In the genomic region with DNA sequence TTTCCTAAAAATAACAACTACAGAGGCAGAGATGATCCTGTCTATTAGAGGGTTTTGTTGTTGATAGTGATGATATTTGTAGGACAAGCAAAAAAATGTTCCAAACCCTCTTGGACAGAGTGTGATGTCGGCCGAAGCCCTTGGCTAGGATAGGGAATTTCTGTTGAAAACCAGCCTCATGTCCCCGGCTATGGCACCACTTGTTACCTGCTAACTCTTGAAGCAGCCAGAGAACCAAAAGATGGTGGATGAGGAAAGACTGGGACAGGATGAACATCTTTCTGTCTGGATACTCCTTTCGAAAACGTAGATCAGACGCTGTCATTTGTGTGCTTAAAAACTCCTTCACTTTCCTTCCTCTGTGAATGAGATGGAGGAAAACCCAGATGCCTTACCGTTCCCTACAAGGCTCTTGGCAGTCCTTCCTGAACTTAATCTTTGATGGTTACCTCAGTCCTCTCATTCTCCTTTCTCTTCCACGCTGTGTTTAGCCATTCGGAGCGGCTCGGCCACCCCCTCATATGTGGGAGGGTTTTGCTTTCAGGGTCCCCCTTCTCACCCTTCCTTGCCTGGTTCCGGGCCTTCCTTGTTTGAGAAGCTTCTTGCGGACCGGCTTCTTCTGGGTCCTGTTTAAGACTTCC, we compare ENCODE assay signal across 8 mouse cellular contexts. TPM values are rescaled to one million over a fixed set of nuclear protein-coding genes. Genes with fewer than 3 reads are reported as not detected.
DNase-seq lines count a peak whose midpoint lies in the region; ATAC-seq and TF ChIP-seq lines count a peak whose summit lies in the region.

No protein-coding gene starts in this region.

- H3K4me2 ChIP-seq in kidney, postnatal 0 days (ENCODE audit: low read length) = peak overlapping the region; percentile 93
- H3K4me2 ChIP-seq in hindbrain, embryonic 15.5 days = peak overlapping the region; percentile 87
- peak overlapping the region; percentile 80 for H3K4me2 ChIP-seq in midbrain, embryonic 15.5 days

- H3K4me1 ChIP-seq in kidney, postnatal 0 days (replicated peaks; ENCODE audit: insufficient read depth, low read length) = peaks cover 13% of the 10 kb centered on the region
- peaks cover 8% of the 10 kb centered on the region; the same call in 1 of the 2 replicates for H3K4me1 ChIP-seq in cortical plate, adult 2 months (ENCODE audit: control insufficient read depth, insufficient read depth, low read length)
- H3K4me1 ChIP-seq in hindbrain, embryonic 15.5 days (replicated peaks) = peaks cover 51% of the 10 kb centered on the region
- H3K4me1 ChIP-seq in midbrain, embryonic 15.5 days = peaks cover 43% of the 10 kb centered on the region
- H3K4me1 ChIP-seq in thymus, adult 2 months (replicated peaks; ENCODE audit: control insufficient read depth, insufficient read depth, low read length) = peaks cover 15% of the 10 kb centered on the region

- peak; percentile 33 for DNase-seq in kidney, postnatal 0 days (ENCODE audit: low spot score)
- no peak for DNase-seq in kidney, adult 8-10 months
- no peak for DNase-seq in right cerebral cortex, postnatal 14 days
- DNase-seq in thymus, adult 2 months = no peak
- no peak for DNase-seq in adrenal gland, adult 8-10 months

- H3K9me3 ChIP-seq in kidney, postnatal 0 days (replicated peaks; ENCODE audit: low read length) = no peaks in the 10 kb centered on the region
- no peaks in the 10 kb centered on the region for H3K9me3 ChIP-seq in hindbrain, embryonic 15.5 days
- no peaks in the 10 kb centered on the region for H3K9me3 ChIP-seq in midbrain, embryonic 15.5 days

- H3K4me3 ChIP-seq in kidney, postnatal 0 days (replicated peaks; ENCODE audit: low read depth, low read length) = peak overlapping the region; percentile 88
- H3K4me3 ChIP-seq in cortical plate, adult 2 months (ENCODE audit: insufficient read depth, low read length) = peak overlapping the region; percentile 49
- H3K4me3 ChIP-seq in hindbrain, embryonic 15.5 days = peak overlapping the region; percentile 84
- H3K4me3 ChIP-seq in midbrain, embryonic 15.5 days = peak overlapping the region; percentile 70
- no peak overlapping the region; the same call in 1 of the 2 replicates for H3K4me3 ChIP-seq in thymus, adult 2 months (ENCODE audit: control insufficient read depth, insufficient read depth, low read length)

- TF ChIP-seq POLR2A in cortical plate, adult 2 months (IDR thresholded peaks at IDR 0.05; ENCODE audit: extremely low read depth, insufficient read depth, low read length) = no peak
- TF ChIP-seq POLR2A in thymus, adult 2 months (IDR thresholded peaks at IDR 0.05; ENCODE audit: control insufficient read depth, extremely low read depth, insufficient read depth, low read length, poor library complexity) = no peak

- no peak overlapping the region for H3K27ac ChIP-seq in kidney, postnatal 0 days
- no peak overlapping the region for H3K27ac ChIP-seq in cortical plate, adult 2 months (ENCODE audit: insufficient read depth, low read length)
- H3K27ac ChIP-seq in hindbrain, embryonic 15.5 days (replicated peaks) = 0 out of 2 replicates have a peak overlapping the region, but pooled peaks have one; percentile 89
- H3K27ac ChIP-seq in midbrain, embryonic 15.5 days = no peak overlapping the region
- no peak overlapping the region for H3K27ac ChIP-seq in thymus, adult 2 months (ENCODE audit: control insufficient read depth, insufficient read depth, low read length)

- ATAC-seq in kidney, postnatal 0 days (replicated peaks; ENCODE audit: low FRiP score, low read depth) = no peak
- no peak for ATAC-seq in hindbrain, embryonic 15.5 days (ENCODE audit: low FRiP score, low read depth)
- ATAC-seq in midbrain, embryonic 15.5 days (replicated peaks) = no peak

- H3K27me3 ChIP-seq in kidney, postnatal 0 days (ENCODE audit: insufficient read depth, low read length) = no peaks in the 10 kb centered on the region
- 0 out of 2 replicates have a peak, but pooled peaks cover 5% of the 10 kb centered on the region for H3K27me3 ChIP-seq in hindbrain, embryonic 15.5 days
- H3K27me3 ChIP-seq in midbrain, embryonic 15.5 days (replicated peaks) = 0 out of 2 replicates have a peak, but pooled peaks cover 7% of the 10 kb centered on the region
- no peaks in the 10 kb centered on the region; the same call in 1 of the 2 replicates for H3K27me3 ChIP-seq in thymus, adult 2 months (ENCODE audit: control insufficient read depth, insufficient read depth, low read length)

- peak overlapping the region; percentile 87 for H3K9ac ChIP-seq in kidney, postnatal 0 days (ENCODE audit: low read depth, low read length)
- peak overlapping the region; percentile 88 for H3K9ac ChIP-seq in hindbrain, embryonic 15.5 days
- H3K9ac ChIP-seq in midbrain, embryonic 15.5 days = peak overlapping the region; percentile 67

- no peaks in the 10 kb centered on the region for H3K36me3 ChIP-seq in kidney, postnatal 0 days (ENCODE audit: insufficient read depth, low read length)
- no peaks in the 10 kb centered on the region for H3K36me3 ChIP-seq in hindbrain, embryonic 15.5 days
- no peaks in the 10 kb centered on the region for H3K36me3 ChIP-seq in midbrain, embryonic 15.5 days (replicated peaks)
- H3K36me3 ChIP-seq in thymus, adult 2 months (ENCODE audit: control insufficient read depth, insufficient read depth, low read length) = no peaks in the 10 kb centered on the region

- WGBS in kidney, postnatal 0 days = 36% methylated on average over 14 of the region's 14 CpGs
- 64% methylated on average over 14 of the region's 14 CpGs for WGBS in hindbrain, embryonic 15.5 days
- 60% methylated on average over 14 of the region's 14 CpGs for WGBS in midbrain, embryonic 15.5 days
- 72% methylated on average over 14 of the region's 14 CpGs for WGBS in thymus, adult 2 months

- no peak for TF ChIP-seq CTCF in kidney, postnatal 0 days (IDR thresholded peaks at IDR 0.05; ENCODE audit: low read depth)
- TF ChIP-seq CTCF in cortical plate, adult 2 months (IDR thresholded peaks at IDR 0.05; ENCODE audit: extremely low read depth, insufficient read depth, low read length) = no peak
- TF ChIP-seq CTCF in thymus, adult 2 months (IDR thresholded peaks at IDR 0.05; ENCODE audit: borderline replicate concordance, control insufficient read depth, extremely low read depth, insufficient read depth, low read length, poor library complexity) = no peak

RNA-seq across cellular contexts. Expression of a gene that starts 1.1 kb away (rescaled TPM):
- 72.9 and 80.3 TPM in 2 replicates for polyA plus RNA-seq in kidney, postnatal 0 days (2015; fragmentation: Nextera tagmentation; extraction: Ambion mirVana)
- polyA plus RNA-seq in cortical plate, adult 2 months (2012; rRNA removed) = 156 and 166 TPM in 2 replicates
- polyA plus RNA-seq in hindbrain, embryonic 15.5 days (2015; fragmentation: Nextera tagmentation; extraction: Ambion mirVana) = 133 and 145 TPM in 2 replicates
- polyA plus RNA-seq in midbrain, embryonic 15.5 days (2015; fragmentation: Nextera tagmentation; extraction: Ambion mirVana) = 136 and 142 TPM in 2 replicates
- 109 and 113 TPM in 2 replicates for polyA plus RNA-seq in thymus, adult 2 months (2012; rRNA removed)
- total RNA-seq in adrenal gland, adult 8-10 months (2022) = 100 to 1,000 TPM; 150 to 167 (median 158) TPM

RNA-seq across cellular contexts. Expression of a gene that starts 26.7 kb away (rescaled TPM):
- 12.1 and 13.0 TPM in 2 replicates for polyA plus RNA-seq in kidney, postnatal 0 days (2015; fragmentation: Nextera tagmentation; extraction: Ambion mirVana)
- polyA plus RNA-seq in cortical plate, adult 2 months (2012; rRNA removed) = 24.6 and 27.9 TPM in 2 replicates
- 12.5 and 13.2 TPM in 2 replicates for polyA plus RNA-seq in hindbrain, embryonic 15.5 days (2015; fragmentation: Nextera tagmentation; extraction: Ambion mirVana)
- 13.4 and 16.1 TPM in 2 replicates for polyA plus RNA-seq in midbrain, embryonic 15.5 days (2015; fragmentation: Nextera tagmentation; extraction: Ambion mirVana)
- polyA plus RNA-seq in thymus, adult 2 months (2012; rRNA removed) = 42.8 and 44.7 TPM in 2 replicates
- 10 to 100 TPM; 17.4 to 24.5 (median 19.7) TPM for total RNA-seq in adrenal gland, adult 8-10 months (2022)

RNA-seq across cellular contexts. Expression of a gene that starts 27.1 kb away (rescaled TPM):
- 64.6 and 68.6 TPM in 2 replicates for polyA plus RNA-seq in kidney, postnatal 0 days (2015; fragmentation: Nextera tagmentation; extraction: Ambion mirVana)
- 101 and 118 TPM in 2 replicates for polyA plus RNA-seq in cortical plate, adult 2 months (2012; rRNA removed)
- polyA plus RNA-seq in hindbrain, embryonic 15.5 days (2015; fragmentation: Nextera tagmentation; extraction: Ambion mirVana) = 102 and 105 TPM in 2 replicates
- 108 and 111 TPM in 2 replicates for polyA plus RNA-seq in midbrain, embryonic 15.5 days (2015; fragmentation: Nextera tagmentation; extraction: Ambion mirVana)
- polyA plus RNA-seq in thymus, adult 2 months (2012; rRNA removed) = 189 and 213 TPM in 2 replicates
- total RNA-seq in adrenal gland, adult 8-10 months (2022) = 10 to 100 TPM; 71.0 to 93.1 (median 71.7) TPM

RNA-seq across cellular contexts. Expression of a gene that starts 44.9 kb away (rescaled TPM):
- polyA plus RNA-seq in kidney, postnatal 0 days (2015; fragmentation: Nextera tagmentation; extraction: Ambion mirVana) = not detected in 2 replicates
- polyA plus RNA-seq in cortical plate, adult 2 months (2012; rRNA removed) = not detected in 2 replicates
- 0.36 TPM in 1 of 2 replicates, not detected in the other for polyA plus RNA-seq in hindbrain, embryonic 15.5 days (2015; fragmentation: Nextera tagmentation; extraction: Ambion mirVana)
- polyA plus RNA-seq in midbrain, embryonic 15.5 days (2015; fragmentation: Nextera tagmentation; extraction: Ambion mirVana) = 0.22 TPM in 1 of 2 replicates, not detected in the other
- not detected in 2 replicates for polyA plus RNA-seq in thymus, adult 2 months (2012; rRNA removed)
- total RNA-seq in adrenal gland, adult 8-10 months (2022) = not detected

RNA-seq across cellular contexts. Expression of a gene that starts 46.1 kb away (rescaled TPM):
- polyA plus RNA-seq in kidney, postnatal 0 days (2015; fragmentation: Nextera tagmentation; extraction: Ambion mirVana) = not detected in 2 replicates
- not detected in 2 replicates for polyA plus RNA-seq in cortical plate, adult 2 months (2012; rRNA removed)
- 0.38 and 0.97 TPM in 2 replicates for polyA plus RNA-seq in hindbrain, embryonic 15.5 days (2015; fragmentation: Nextera tagmentation; extraction: Ambion mirVana)
- polyA plus RNA-seq in midbrain, embryonic 15.5 days (2015; fragmentation: Nextera tagmentation; extraction: Ambion mirVana) = 0.69 TPM in 1 of 2 replicates, not detected in the other
- polyA plus RNA-seq in thymus, adult 2 months (2012; rRNA removed) = 0.26 TPM in 1 of 2 replicates, not detected in the other
- 1 to 10 TPM in 1 of 4 experiments, not detected in 3; 4.6 TPM for total RNA-seq in adrenal gland, adult 8-10 months (2022)
